Mouse (Mus musculus) neural tube, embryonic 11.5 days (tissue): ENCODE data around the gene Fam169a. TPM values are rescaled to one million over a fixed set of nuclear protein-coding genes. Genes with fewer than 3 reads are reported as not detected.
"Not testable (repeated sequence)": the region's sequence is repeated elsewhere in the genome, so short reads cannot be mapped to it uniquely, and the experiment has no call there.

Experiments used
- ATAC-seq: fragments of 200-750 bp; cut with Nextera tagmentation; 2 replicates; pipeline ENCODE4 v1.8.0; 2017; ENCODE audit warnings: moderate number of reproducible peaks, mild to moderate bottlenecking, moderate TSS enrichment, moderate library complexity; ENCODE audit not compliant: insufficient read depth, low FRiP score, low TSS enrichment
- DNase-seq: peaks from one replicate; pipeline ENCODE4 v3.0.0-alpha.2; 2015; ENCODE audit warnings: low spot score
- H3K27ac ChIP-seq: fragments of 300-500 bp; sonication (generic); 2 replicates; pipeline ENCODE4 v1.5.1; 2014; ENCODE audit warnings: low read depth, mild to moderate bottlenecking, low read length
- H3K27me3 ChIP-seq: fragments of 300-500 bp; sonication (generic); 2 replicates; pipeline ENCODE4 v1.6.1; 2014; ENCODE audit warnings: mild to moderate bottlenecking, low read length, mixed read lengths; ENCODE audit not compliant: control insufficient read depth, insufficient read depth
- H3K36me3 ChIP-seq: fragments of 300-500 bp; sonication (generic); 2 replicates; pipeline ENCODE4 v1.6.1; 2014; ENCODE audit warnings: mild to moderate bottlenecking, low read length, moderate library complexity, mixed read lengths; ENCODE audit not compliant: control insufficient read depth, insufficient read depth
- H3K4me1 ChIP-seq: fragments of 300-500 bp; sonication (generic); 2 replicates; pipeline ENCODE4 v1.6.1; 2014; ENCODE audit warnings: low read length, mixed read lengths; ENCODE audit not compliant: control insufficient read depth, insufficient read depth
- H3K4me2 ChIP-seq: fragments of 300-500 bp; sonication (generic); 2 replicates; pipeline ENCODE4 v1.6.1; 2014; ENCODE audit warnings: low read depth, mild to moderate bottlenecking, moderate library complexity
- H3K4me3 ChIP-seq: fragments of 300-500 bp; sonication (generic); 2 replicates; pipeline ENCODE4 v1.5.1; 2014; ENCODE audit warnings: low read depth, low read length
- H3K9ac ChIP-seq: fragments of 300-500 bp; sonication (generic); 2 replicates; pipeline ENCODE4 v1.6.1; 2014; ENCODE audit warnings: mild to moderate bottlenecking, low read length
- H3K9me3 ChIP-seq: fragments of 300-500 bp; sonication (generic); 2 replicates; pipeline ENCODE4 v1.6.1; 2016; ENCODE audit warnings: low read length; ENCODE audit not compliant: control insufficient read depth
- WGBS: fragments of 180-500 bp; shearing (Covaris S2); extraction: QIAGEN DNeasy Blood & Tissue Kit; methylation state at CpG from one replicate; pipeline ENCODE4 v1.1.7; 2014; 5-methylcytosine and 5-hydroxymethylcytosine counted together
- polyA plus RNA-seq: library from polyadenylated mRNA; unstranded; fragments of >200 nt; fragmentation: Nextera tagmentation; extraction: Ambion mirVana; gene quantifications from 2 replicates; pipeline ENCODE4 v1.2.1, GENCODE M21; 2014

Gene Fam169a
- polyA plus RNA-seq, 1 experiment from 2014 or later: 15.2 TPM

GRCm38 (mm10) chr13:97088183-97088582, 21.1 kb downstream of the Fam169a start:
- Histone ChIP-seq H3K27me3 (no peaks in the 10 kb centered on the region), H3K36me3 (no peaks in the 10 kb centered on the region)
- ATAC-seq: no peak

GRCm38 (mm10) chr13:97095726-97096125, 28.6 kb downstream of the Fam169a start:
- no peak overlapping the region for H3K9ac ChIP-seq
- H3K4me1 ChIP-seq: no peaks in the 10 kb centered on the region
- no peaks in the 10 kb centered on the region for H3K36me3 ChIP-seq
- ATAC-seq: no peak
- 94% methylated on average over 4 of the region's 4 CpGs for WGBS
- H3K9me3 ChIP-seq: no peaks in the 10 kb centered on the region
- H3K4me3 ChIP-seq: no peak overlapping the region
- no peak for DNase-seq
- H3K27me3 ChIP-seq: no peaks in the 10 kb centered on the region
- H3K27ac ChIP-seq: no peak overlapping the region
- H3K4me2 ChIP-seq: no peak overlapping the region

More at GRCm38 (mm10) chr13:97088183-97088582, 21.1 kb downstream of the Fam169a start:
- no peak for DNase-seq
- Histone ChIP-seq H3K4me1 (no peaks in the 10 kb centered on the region), H3K4me3 (no peak overlapping the region), H3K9me3 (no peaks in the 10 kb centered on the region), H3K9ac (no peak overlapping the region), H3K27ac (no peak overlapping the region), H3K4me2 (no peak overlapping the region)
- 85% methylated on average over 3 of the region's 3 CpGs for WGBS

GRCm38 (mm10) chr13:97099187-97099852, 32.2 kb downstream of the Fam169a start, which contains the start of gene Gm6169:
Gm6169 (minus strand) TSS chr13:97099237.
- Histone ChIP-seq H3K36me3 (no peaks in the 10 kb centered on the region), H3K9me3 (no peaks in the 10 kb centered on the region), H3K4me3 (no peak within 1 kb of the TSS), H3K27me3 (no peaks in the 10 kb centered on the region), H3K9ac (no peak within 1 kb of the TSS), H3K4me2 (no peak within 1 kb of the TSS), H3K27ac (no peak within 1 kb of the TSS), H3K4me1 (no peaks in the 10 kb centered on the region)
- ATAC-seq: no peak
- peak; percentile 48 for DNase-seq
- 85% methylated on average over 22 of the region's 22 CpGs for WGBS

- Histone ChIP-seq H3K4me1 (no peaks in the 10 kb centered on the region), H3K36me3 (no peaks in the 10 kb centered on the region), H3K27ac (no peak overlapping the region), H3K9me3 (no peaks in the 10 kb centered on the region), H3K4me3 (no peak overlapping the region), H3K27me3 (no peaks in the 10 kb centered on the region), H3K9ac (no peak overlapping the region), H3K4me2 (no peak overlapping the region)
- DNase-seq: no peak
- 70% methylated on average over 7 of the region's 7 CpGs for WGBS
- ATAC-seq: no peak
These were observed 37.9 kb downstream of the Fam169a start for GRCm38 (mm10) chr13:97104996-97105395.

- ATAC-seq, H3K27ac ChIP-seq, H3K4me2 ChIP-seq, H3K36me3 ChIP-seq, H3K9ac ChIP-seq, DNase-seq, H3K27me3 ChIP-seq, H3K9me3 ChIP-seq, H3K4me3 ChIP-seq, H3K4me1 ChIP-seq: not testable (repeated sequence)
- 91% methylated on average over 4 of the region's 4 CpGs for WGBS
These were observed 40.6 kb downstream of the Fam169a start for GRCm38 (mm10) chr13:97107721-97108120.

- no peak overlapping the region for H3K9ac ChIP-seq
- no peaks in the 10 kb centered on the region for H3K36me3 ChIP-seq
- no peaks in the 10 kb centered on the region for H3K9me3 ChIP-seq
- H3K4me2 ChIP-seq: no peak overlapping the region
- no peaks in the 10 kb centered on the region for H3K4me1 ChIP-seq
- no peaks in the 10 kb centered on the region for H3K27me3 ChIP-seq
- no peak overlapping the region for H3K27ac ChIP-seq
- no peak for DNase-seq
- no peak for ATAC-seq
- H3K4me3 ChIP-seq: no peak overlapping the region
- WGBS: 89% methylated on average over 4 of the region's 4 CpGs
These were observed 42.0 kb downstream of the Fam169a start for GRCm38 (mm10) chr13:97109046-97109445.

GRCm38 (mm10) chr13:97121341-97121740, 54.3 kb downstream of the Fam169a start:
- no peaks in the 10 kb centered on the region; the same call in 1 of the 2 replicates for H3K36me3 ChIP-seq

GRCm38 (mm10) chr13:97129654-97130053, 62.6 kb downstream of the Fam169a start:
- not testable (repeated sequence) for H3K9me3 ChIP-seq, DNase-seq, H3K9ac ChIP-seq, H3K4me3 ChIP-seq, H3K4me2 ChIP-seq, ATAC-seq, H3K27ac ChIP-seq, H3K27me3 ChIP-seq, H3K36me3 ChIP-seq, H3K4me1 ChIP-seq
- WGBS: 87% methylated on average over 2 of the region's 4 CpGs

More at GRCm38 (mm10) chr13:97121341-97121740, 54.3 kb downstream of the Fam169a start:
- H3K27me3 ChIP-seq: no peaks in the 10 kb centered on the region
- H3K4me1 ChIP-seq: no peaks in the 10 kb centered on the region
- ATAC-seq (no peak), DNase-seq (no peak)
- no peak overlapping the region for H3K9ac ChIP-seq
- WGBS: 72% methylated on average over 3 of the region's 3 CpGs
- H3K9me3 ChIP-seq: no peaks in the 10 kb centered on the region
- H3K4me3 ChIP-seq: no peak overlapping the region
- no peak overlapping the region for H3K27ac ChIP-seq
- H3K4me2 ChIP-seq: no peak overlapping the region

- H3K9me3 ChIP-seq, H3K27ac ChIP-seq, H3K4me1 ChIP-seq, H3K4me2 ChIP-seq, H3K36me3 ChIP-seq, DNase-seq, H3K9ac ChIP-seq, ATAC-seq, H3K4me3 ChIP-seq, H3K27me3 ChIP-seq: not testable (repeated sequence)
- WGBS: no CpG with 5 or more reads among the region's 2 CpGs
These were observed 63.3 kb downstream of the Fam169a start for GRCm38 (mm10) chr13:97130413-97130812.
